Mouse (Mus musculus) heart, postnatal 10 days (tissue): Measurements from ENCODE around the gene 2700097O09Rik. TPM values are rescaled to one million over a fixed set of nuclear protein-coding genes. Genes with fewer than 3 reads are reported as not detected.

ENCODE experiments used
- total RNA-seq, 2 experiments: library from RNA; stranded (reverse); gene quantifications; 2 replicates each; pipeline ENCODE4 v1.2.3; 2021

The 2700097O09Rik gene
- total RNA-seq, 2 experiments from 2014 or later: 7.9 to 8.1 TPM

Other genes with a start within 250 kb of the 2700097O09Rik start
- gene Cfl2, start 217.2 kb downstream of the 2700097O09Rik start, total RNA-seq: 100 to 1,000 TPM; 412 to 465 TPM
- not detected for gene Gm20403, start 93.6 kb downstream of the 2700097O09Rik start, total RNA-seq
- gene Baz1a, start 65.8 kb downstream of the 2700097O09Rik start, total RNA-seq: 10 to 100 TPM; 11.8 to 13.5 TPM
- gene Srp54a, start 152 bp upstream of the 2700097O09Rik start, total RNA-seq: 100 to 1,000 TPM; 101 to 102 TPM
- 10 to 100 TPM; 14.0 to 14.6 TPM for gene Fam177a, start 44.4 kb upstream of the 2700097O09Rik start, total RNA-seq
- 10 to 100 TPM; 35.3 to 38.0 TPM for gene Srp54b, start 75.0 kb upstream of the 2700097O09Rik start, total RNA-seq
- gene 1700047I17Rik2, start 119.5 kb upstream of the 2700097O09Rik start, total RNA-seq: not detected
- gene Srp54c, start 150.1 kb upstream of the 2700097O09Rik start, total RNA-seq: 10 to 100 TPM; 33.1 to 33.7 TPM
- gene 1110008L16Rik, start 219.5 kb upstream of the 2700097O09Rik start, total RNA-seq: 10 to 100 TPM in 1 of 2 experiments, 1 to 10 TPM in 1; 9.6 to 10.1 TPM
- 10 to 100 TPM; 10.9 to 11.2 TPM for gene Ppp2r3c, start 222.9 kb upstream of the 2700097O09Rik start, total RNA-seq